Mouse (Mus musculus): ENCODE results near the gene Syne2. TPM values are rescaled to one million over a fixed set of nuclear protein-coding genes. Genes with fewer than 3 reads are reported as not detected.

Syne2 gene
- polyA plus RNA-seq, 1 experiment from 2014 or later: 41.4 TPM

DNA sequence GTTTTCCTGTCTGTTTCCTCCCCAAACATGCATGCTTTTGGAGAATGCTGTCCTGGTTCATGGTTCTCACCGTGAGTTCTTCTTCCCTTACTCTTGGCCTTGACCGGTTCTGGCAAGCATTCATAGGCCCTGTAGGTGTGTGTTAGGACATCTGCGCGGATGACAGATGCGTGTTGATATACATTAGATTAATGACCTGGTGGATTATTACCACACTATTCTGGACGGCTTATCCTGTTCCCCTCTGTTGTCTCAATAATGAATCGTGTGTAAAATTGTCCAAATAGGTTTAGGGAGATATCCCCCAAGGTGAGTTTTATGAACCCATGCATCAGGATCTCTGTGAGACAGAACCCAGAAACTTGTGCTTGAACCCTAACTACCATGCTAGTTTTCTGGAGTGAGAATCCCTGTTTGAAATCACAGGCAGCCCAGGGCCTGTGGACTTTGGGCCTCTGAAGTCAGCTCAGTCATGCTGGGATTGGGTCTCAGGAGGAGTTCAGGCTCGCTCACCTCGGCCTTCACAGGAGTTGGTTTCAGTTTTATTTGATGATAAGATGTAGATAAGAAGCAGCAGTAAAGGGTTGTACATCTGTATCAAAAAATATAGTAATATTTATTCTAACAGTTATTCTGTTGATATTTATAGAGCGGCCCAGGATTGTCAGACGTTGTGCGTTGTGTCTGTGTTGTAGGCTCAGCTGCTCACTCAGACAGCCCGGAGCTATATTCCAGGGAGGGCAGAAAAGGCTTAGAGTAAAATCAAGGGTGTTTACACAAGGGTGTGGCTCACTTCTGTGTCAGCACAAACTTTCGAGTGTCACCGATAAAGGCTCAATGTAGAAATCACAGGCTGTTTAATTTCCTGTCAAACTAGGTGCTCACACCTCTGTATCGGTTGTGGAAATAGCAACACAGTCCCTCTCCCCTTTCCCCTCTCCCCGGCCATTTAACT lies 48.8 kb downstream of the Syne2 start:
- Histone ChIP-seq H3K27me3 (ENCODE audit: control insufficient read depth, insufficient read depth, low read depth, low read length) (no peaks in the 10 kb centered on the region), H3K4me3 (ENCODE audit: low read depth, low read length) (no peak overlapping the region), H3K4me2 (ENCODE audit: low read length) (no peak overlapping the region), H3K27ac (ENCODE audit: low read length) (no peak overlapping the region), H3K36me3 (ENCODE audit: control insufficient read depth, insufficient read depth, low read length) (no peaks in the 10 kb centered on the region), H3K9ac (ENCODE audit: low read depth, low read length) (no peak overlapping the region), H3K9me3 (replicated peaks; ENCODE audit: control insufficient read depth, low read length, poor library complexity, severe bottlenecking) (no peaks in the 10 kb centered on the region), H3K4me1 (ENCODE audit: control insufficient read depth, insufficient read depth, low read length) (peaks cover 5% of the 10 kb centered on the region; the same call in 1 of the 2 replicates)
- 87% methylated on average over 17 of the region's 17 CpGs for WGBS
- ATAC-seq: no peak

DNA sequence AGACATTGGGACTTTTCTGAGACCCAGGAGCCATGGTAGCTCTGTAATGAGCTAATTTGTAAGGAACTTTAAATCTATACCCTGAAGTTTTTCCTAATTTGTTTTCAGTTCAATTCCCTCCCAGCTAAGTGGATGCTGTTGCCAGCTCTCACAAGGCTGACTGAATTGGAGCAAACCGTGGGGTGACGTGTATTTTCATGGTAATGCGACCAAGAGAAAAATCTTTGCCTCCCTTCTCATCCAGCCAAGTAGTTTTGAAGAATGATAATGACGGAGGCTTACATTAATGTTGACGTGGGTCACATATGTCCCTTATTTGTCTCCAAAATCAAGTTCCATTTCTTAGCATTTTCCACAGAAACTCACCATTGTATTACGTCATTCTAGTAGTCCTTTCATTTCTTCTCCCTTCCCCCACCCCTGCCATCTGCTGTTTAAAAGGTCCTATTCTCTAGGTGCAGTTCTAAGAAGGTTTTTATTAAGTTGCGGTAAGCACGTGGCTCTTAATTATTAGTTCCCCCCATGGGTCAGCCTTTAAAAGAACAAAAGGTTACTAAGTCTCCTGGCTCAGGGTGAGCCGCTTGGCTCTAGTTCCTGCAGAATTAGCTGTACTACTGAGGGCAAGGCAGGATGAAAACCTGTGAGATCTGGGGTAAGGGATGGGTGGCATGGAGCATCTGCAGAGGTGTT lies 55.8 kb downstream of the Syne2 start:
- 0 out of 2 replicates have a peak, but pooled peaks have one; percentile 36 for ATAC-seq
- Histone ChIP-seq H3K4me2 (ENCODE audit: low read length) (peak overlapping the region; percentile 15; the same call in 1 of the 2 replicates), H3K4me1 (ENCODE audit: control insufficient read depth, insufficient read depth, low read length) (peaks cover 14% of the 10 kb centered on the region), H3K9ac (ENCODE audit: low read depth, low read length) (no peak overlapping the region), H3K4me3 (ENCODE audit: low read depth, low read length) (no peak overlapping the region), H3K9me3 (replicated peaks; ENCODE audit: control insufficient read depth, low read length, poor library complexity, severe bottlenecking) (no peaks in the 10 kb centered on the region), H3K27ac (ENCODE audit: low read length) (no peak overlapping the region), H3K27me3 (ENCODE audit: control insufficient read depth, insufficient read depth, low read depth, low read length) (no peaks in the 10 kb centered on the region), H3K36me3 (ENCODE audit: control insufficient read depth, insufficient read depth, low read length) (no peaks in the 10 kb centered on the region)
- 13% methylated on average over 9 of the region's 9 CpGs for WGBS

DNA sequence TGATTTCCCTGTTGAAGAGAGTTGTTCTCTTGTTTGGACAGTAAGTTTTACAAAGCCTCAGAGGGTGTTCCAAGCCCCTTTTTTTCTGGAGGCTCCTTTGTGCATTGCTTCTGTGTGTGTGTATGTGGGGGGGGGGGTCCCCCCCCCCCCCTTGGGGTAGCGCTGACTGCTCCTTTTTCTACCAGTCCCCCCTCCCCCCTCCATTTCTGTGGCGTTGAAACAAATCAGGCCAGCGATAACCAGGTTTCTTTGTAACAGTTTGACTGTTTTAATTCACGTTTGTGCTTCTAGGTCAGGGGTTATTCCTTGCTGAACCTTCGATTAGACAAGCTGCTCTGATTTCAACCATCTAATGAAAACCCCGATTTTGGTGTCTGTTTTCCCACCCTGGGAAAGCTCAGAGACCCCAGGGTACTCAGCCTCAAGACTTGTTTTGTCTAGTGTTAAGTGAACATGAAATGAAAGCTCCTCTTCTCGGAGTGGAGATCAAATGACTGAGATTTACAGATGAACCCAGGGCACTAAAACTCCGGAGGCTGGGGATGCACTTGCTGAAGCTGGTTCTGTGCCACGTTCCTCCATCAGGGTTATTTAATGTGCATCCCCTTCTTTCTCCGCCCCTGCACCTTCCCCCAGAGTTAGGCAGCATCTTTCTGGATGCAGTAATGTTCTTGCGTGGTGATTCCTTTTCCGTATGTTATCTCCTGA lies 56.5 kb downstream of the Syne2 start:
- H3K27ac ChIP-seq (ENCODE audit: low read length): no peak overlapping the region
- peak overlapping the region; percentile 15 for H3K4me2 ChIP-seq (ENCODE audit: low read length)
- no peak overlapping the region for H3K4me3 ChIP-seq (ENCODE audit: low read depth, low read length)
- peaks cover 10% of the 10 kb centered on the region for H3K4me1 ChIP-seq (ENCODE audit: control insufficient read depth, insufficient read depth, low read length)
- 17% methylated on average over 12 of the region's 12 CpGs for WGBS
- no peaks in the 10 kb centered on the region for H3K27me3 ChIP-seq (ENCODE audit: control insufficient read depth, insufficient read depth, low read depth, low read length)
- no peak overlapping the region for H3K9ac ChIP-seq (ENCODE audit: low read depth, low read length)
- ATAC-seq: no peak
- H3K9me3 ChIP-seq (replicated peaks; ENCODE audit: control insufficient read depth, low read length, poor library complexity, severe bottlenecking): no peaks in the 10 kb centered on the region
- H3K36me3 ChIP-seq (ENCODE audit: control insufficient read depth, insufficient read depth, low read length): no peaks in the 10 kb centered on the region

DNA sequence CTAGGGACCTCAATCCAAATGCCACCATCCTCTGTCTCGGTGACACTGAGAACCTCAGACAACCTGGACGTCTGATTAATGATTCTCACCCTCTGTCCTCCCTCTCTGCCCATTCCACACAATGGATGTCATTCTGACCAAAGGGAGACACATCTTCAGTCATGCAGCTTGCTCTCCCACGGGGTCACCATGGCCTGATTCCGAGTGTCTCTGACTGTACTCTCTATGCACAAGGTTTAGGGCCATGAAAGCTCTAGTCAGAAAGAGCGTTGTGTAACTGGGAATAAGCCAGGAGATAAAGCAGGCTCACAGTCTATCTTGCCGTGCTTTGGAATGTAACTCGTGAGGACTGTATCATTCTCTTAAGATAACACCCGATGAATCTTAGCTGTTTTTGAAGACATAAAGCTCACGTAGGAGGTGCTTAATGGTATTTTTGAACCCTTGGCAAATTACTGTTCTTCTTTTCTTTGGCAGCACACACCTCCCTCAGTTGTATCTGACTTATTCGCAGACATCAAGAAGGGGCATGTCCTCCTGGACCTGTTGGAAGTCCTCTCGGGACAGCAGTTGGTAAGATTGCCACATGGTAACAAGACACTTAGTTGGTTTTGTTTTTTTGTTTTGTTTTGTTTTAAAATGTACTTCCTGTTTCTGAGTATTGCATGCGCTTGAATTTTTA lies 61.8 kb downstream of the Syne2 start:
- 92% methylated on average over 12 of the region's 12 CpGs for WGBS
- Histone ChIP-seq H3K27ac (ENCODE audit: low read length) (no peak overlapping the region), H3K36me3 (ENCODE audit: control insufficient read depth, insufficient read depth, low read length) (no peaks in the 10 kb centered on the region), H3K9me3 (replicated peaks; ENCODE audit: control insufficient read depth, low read length, poor library complexity, severe bottlenecking) (no peaks in the 10 kb centered on the region), H3K4me2 (ENCODE audit: low read length) (no peak overlapping the region), H3K4me3 (ENCODE audit: low read depth, low read length) (no peak overlapping the region), H3K4me1 (ENCODE audit: control insufficient read depth, insufficient read depth, low read length) (peaks cover under 1% of the 10 kb centered on the region), H3K9ac (ENCODE audit: low read depth, low read length) (no peak overlapping the region), H3K27me3 (ENCODE audit: control insufficient read depth, insufficient read depth, low read depth, low read length) (no peaks in the 10 kb centered on the region)
- ATAC-seq: no peak

DNA sequence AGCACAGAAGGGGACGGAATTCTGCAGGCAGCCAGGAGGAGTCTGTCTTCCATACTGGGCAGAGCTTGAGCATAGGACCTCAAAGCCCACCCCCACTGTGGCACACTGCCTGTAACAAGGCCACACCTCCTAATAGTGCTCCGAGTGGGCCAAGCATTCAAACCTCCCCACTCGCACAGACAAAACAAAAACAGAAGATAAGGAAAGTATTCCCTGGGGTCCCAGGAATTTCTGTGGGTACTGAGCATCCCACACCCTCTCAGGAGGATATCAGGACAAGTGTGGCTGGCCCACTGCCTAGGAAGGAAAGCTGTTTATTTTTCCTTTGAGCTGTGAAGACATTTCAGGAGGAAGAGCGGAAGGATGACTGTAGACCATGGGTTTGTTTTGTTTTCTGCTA lies 63.6 kb downstream of the Syne2 start:
- H3K4me2 ChIP-seq (ENCODE audit: low read length): no peak overlapping the region
- no peaks in the 10 kb centered on the region for H3K27me3 ChIP-seq (ENCODE audit: control insufficient read depth, insufficient read depth, low read depth, low read length)
- no peak overlapping the region for H3K27ac ChIP-seq (ENCODE audit: low read length)
- no peak overlapping the region for H3K9ac ChIP-seq (ENCODE audit: low read depth, low read length)
- ATAC-seq: no peak
- no peak overlapping the region for H3K4me3 ChIP-seq (ENCODE audit: low read depth, low read length)
- 79% methylated on average over 4 of the region's 4 CpGs for WGBS
- no peaks in the 10 kb centered on the region for H3K9me3 ChIP-seq (replicated peaks; ENCODE audit: control insufficient read depth, low read length, poor library complexity, severe bottlenecking)
- no peaks in the 10 kb centered on the region for H3K4me1 ChIP-seq (ENCODE audit: control insufficient read depth, insufficient read depth, low read length)
- no peaks in the 10 kb centered on the region for H3K36me3 ChIP-seq (ENCODE audit: control insufficient read depth, insufficient read depth, low read length)

DNA sequence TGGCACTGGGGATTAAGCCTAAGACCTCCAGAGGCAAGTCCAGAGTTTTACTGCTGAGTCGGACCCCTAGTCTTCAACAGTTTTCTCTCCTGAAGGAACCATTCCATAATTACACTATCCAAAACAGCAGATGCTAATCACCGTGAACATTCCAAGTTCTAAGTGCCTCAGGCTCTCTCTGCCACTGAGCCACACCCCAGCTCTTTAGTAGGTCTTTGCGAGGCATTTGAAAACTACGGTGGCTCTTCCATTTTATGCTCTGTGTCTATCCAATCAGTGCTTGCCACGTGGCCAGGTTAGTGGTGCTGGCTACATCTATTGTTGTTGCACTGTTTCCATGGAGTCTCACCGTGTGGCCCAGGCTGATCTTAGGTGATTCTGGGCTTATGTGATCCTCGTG lies 68.2 kb downstream of the Syne2 start:
- H3K4me2 ChIP-seq (ENCODE audit: low read length): no peak overlapping the region
- WGBS: 79% methylated on average over 7 of the region's 7 CpGs

GRCm38 (mm10) chr12:75886946-75887345 lies 69.0 kb downstream of the Syne2 start:
- no peak overlapping the region for H3K9ac ChIP-seq (ENCODE audit: low read depth, low read length)
- 0 out of 2 replicates have a peak, but pooled peaks cover 2% of the 10 kb centered on the region for H3K36me3 ChIP-seq (ENCODE audit: control insufficient read depth, insufficient read depth, low read length)
- H3K4me3 ChIP-seq (ENCODE audit: low read depth, low read length): no peak overlapping the region
- H3K27ac ChIP-seq (ENCODE audit: low read length): no peak overlapping the region
- 84% methylated on average over 2 of the region's 2 CpGs for WGBS
- ATAC-seq: no peak
- H3K4me2 ChIP-seq (ENCODE audit: low read length): no peak overlapping the region
- no peaks in the 10 kb centered on the region for H3K9me3 ChIP-seq (replicated peaks; ENCODE audit: control insufficient read depth, low read length, poor library complexity, severe bottlenecking)
- H3K4me1 ChIP-seq (ENCODE audit: control insufficient read depth, insufficient read depth, low read length): no peaks in the 10 kb centered on the region
- no peaks in the 10 kb centered on the region for H3K27me3 ChIP-seq (ENCODE audit: control insufficient read depth, insufficient read depth, low read depth, low read length)

More for the DNA sequence above, 68.2 kb downstream of the Syne2 start:
- no peak for ATAC-seq
- no peaks in the 10 kb centered on the region for H3K9me3 ChIP-seq (replicated peaks; ENCODE audit: control insufficient read depth, low read length, poor library complexity, severe bottlenecking)
- H3K4me3 ChIP-seq (ENCODE audit: low read depth, low read length): no peak overlapping the region
- no peaks in the 10 kb centered on the region for H3K27me3 ChIP-seq (ENCODE audit: control insufficient read depth, insufficient read depth, low read depth, low read length)
- H3K9ac ChIP-seq (ENCODE audit: low read depth, low read length): no peak overlapping the region
- H3K27ac ChIP-seq (ENCODE audit: low read length): no peak overlapping the region
- H3K36me3 ChIP-seq (ENCODE audit: control insufficient read depth, insufficient read depth, low read length): 0 out of 2 replicates have a peak, but pooled peaks cover 2% of the 10 kb centered on the region
- no peaks in the 10 kb centered on the region for H3K4me1 ChIP-seq (ENCODE audit: control insufficient read depth, insufficient read depth, low read length)

DNA sequence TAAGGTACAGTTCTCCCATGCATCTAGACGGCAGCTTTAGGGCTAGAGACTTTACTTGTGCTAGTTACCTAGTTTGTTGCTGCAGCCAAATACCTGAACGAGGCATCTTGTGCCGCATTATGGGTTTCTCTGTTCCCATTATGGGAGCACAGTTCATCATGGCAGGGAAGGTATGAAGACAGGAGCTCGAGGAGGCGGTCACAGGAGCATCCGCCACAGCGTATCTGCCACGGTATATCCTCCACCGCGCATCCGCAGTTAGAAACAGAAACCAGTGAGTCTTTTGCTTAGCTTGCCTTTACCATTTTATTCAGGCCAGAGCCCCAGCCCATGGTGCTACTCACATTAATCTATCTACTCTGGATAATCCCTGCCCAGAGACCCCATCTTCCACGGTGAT lies 70.8 kb downstream of the Syne2 start:
- no peak overlapping the region for H3K9ac ChIP-seq (ENCODE audit: low read depth, low read length)
- H3K27me3 ChIP-seq (ENCODE audit: control insufficient read depth, insufficient read depth, low read depth, low read length): no peaks in the 10 kb centered on the region
- H3K4me3 ChIP-seq (ENCODE audit: low read depth, low read length): no peak overlapping the region
- 86% methylated on average over 12 of the region's 12 CpGs for WGBS
- H3K36me3 ChIP-seq (ENCODE audit: control insufficient read depth, insufficient read depth, low read length): 0 out of 2 replicates have a peak, but pooled peaks cover 2% of the 10 kb centered on the region
- no peak for ATAC-seq
- H3K9me3 ChIP-seq (replicated peaks; ENCODE audit: control insufficient read depth, low read length, poor library complexity, severe bottlenecking): no peaks in the 10 kb centered on the region
- H3K27ac ChIP-seq (ENCODE audit: low read length): no peak overlapping the region
- H3K4me2 ChIP-seq (ENCODE audit: low read length): no peak overlapping the region
- H3K4me1 ChIP-seq (ENCODE audit: control insufficient read depth, insufficient read depth, low read length): no peaks in the 10 kb centered on the region
